Mouse (Mus musculus) R1 (cell line): ENCODE data around the gene Lamtor3.
"Not testable (repeated sequence)": the region's sequence is repeated elsewhere in the genome, so short reads cannot be mapped to it uniquely, and the experiment has no call there.

Source experiments
- DNase-seq: peaks from one replicate; pipeline ENCODE4 v3.0.0-alpha.2; 2018; ENCODE audit warnings: low read depth, low spot score

The Lamtor3 gene

GRCm38 (mm10) chr3:137935570-137936525 is 17.5 kb downstream of the Lamtor3 start:
- DNase-seq, result no peak

- no peak for DNase-seq
Observed at GRCm38 (mm10) chr3:137936541-137936940, 18.2 kb downstream of the Lamtor3 start.

GRCm38 (mm10) chr3:137938608-137939007 is 20.3 kb downstream of the Lamtor3 start:
- DNase-seq, result peak; percentile 93

GRCm38 (mm10) chr3:137940757-137941156 is 22.5 kb downstream of the Lamtor3 start:
- no peak for DNase-seq

- no peak for DNase-seq
Observed at GRCm38 (mm10) chr3:137941555-137941954, 23.2 kb downstream of the Lamtor3 start.

GRCm38 (mm10) chr3:137942098-137942622 is 23.9 kb downstream of the Lamtor3 start:
- DNase-seq, result no peak

GRCm38 (mm10) chr3:137943737-137944154 is 25.4 kb downstream of the Lamtor3 start:
- no peak for DNase-seq

GRCm38 (mm10) chr3:137946827-137947226 is 28.5 kb downstream of the Lamtor3 start:
- DNase-seq, result no peak

- no peak for DNase-seq
Observed at GRCm38 (mm10) chr3:137947525-137947924, 29.2 kb downstream of the Lamtor3 start.

GRCm38 (mm10) chr3:137950191-137950885 is 32.0 kb downstream of the Lamtor3 start:
- no peak for DNase-seq

GRCm38 (mm10) chr3:137951302-137951701 is 33.0 kb downstream of the Lamtor3 start:
- not testable (repeated sequence) for DNase-seq

GRCm38 (mm10) chr3:137951819-137952218 is 33.5 kb downstream of the Lamtor3 start:
- no peak for DNase-seq

GRCm38 (mm10) chr3:137952225-137952913 is 34.1 kb downstream of the Lamtor3 start:
- no peak for DNase-seq

GRCm38 (mm10) chr3:137952914-137953880 is 34.9 kb downstream of the Lamtor3 start:
- DNase-seq, result peak; percentile 84

- DNase-seq, result peak; percentile 91
Observed at GRCm38 (mm10) chr3:137954256-137954916, 36.1 kb downstream of the Lamtor3 start.

GRCm38 (mm10) chr3:137955560-137956081 is 37.3 kb downstream of the Lamtor3 start:
- DNase-seq, result peak; percentile 70

- no peak for DNase-seq
Observed at GRCm38 (mm10) chr3:137957864-137958263, 39.6 kb downstream of the Lamtor3 start.

- no peak for DNase-seq
Observed at GRCm38 (mm10) chr3:137958352-137958751, 40.0 kb downstream of the Lamtor3 start.

- no peak for DNase-seq
Observed at GRCm38 (mm10) chr3:137959456-137959855, 41.1 kb downstream of the Lamtor3 start.
